Mouse (Mus musculus): ENCODE measurements around the gene Plpp3. TPM values are rescaled to one million over a fixed set of nuclear protein-coding genes. Genes with fewer than 3 reads are reported as not detected.

Gene Plpp3
- polyA plus RNA-seq (2012; fragmentation: generic; extraction: Trizol) = 7.0 TPM
- long read RNA-seq, experiment 1, transcript Plpp3-201 (6 exons, 3,159 nt) = major isoform, 13 of 20 reads
- long read RNA-seq, experiment 1, partial matches to known transcripts = 2 of 20 reads
- long read RNA-seq, experiment 1, other reads (novel, unspliced or antisense) = 5 of 20 reads
- long read RNA-seq, experiment 2, transcript Plpp3-201 (6 exons, 3,159 nt) = major isoform, 31 of 33 reads
- long read RNA-seq, experiment 2, partial matches to known transcripts = 0 of 33 reads
- long read RNA-seq, experiment 2, other reads (novel, unspliced or antisense) = 2 of 33 reads

DNA sequence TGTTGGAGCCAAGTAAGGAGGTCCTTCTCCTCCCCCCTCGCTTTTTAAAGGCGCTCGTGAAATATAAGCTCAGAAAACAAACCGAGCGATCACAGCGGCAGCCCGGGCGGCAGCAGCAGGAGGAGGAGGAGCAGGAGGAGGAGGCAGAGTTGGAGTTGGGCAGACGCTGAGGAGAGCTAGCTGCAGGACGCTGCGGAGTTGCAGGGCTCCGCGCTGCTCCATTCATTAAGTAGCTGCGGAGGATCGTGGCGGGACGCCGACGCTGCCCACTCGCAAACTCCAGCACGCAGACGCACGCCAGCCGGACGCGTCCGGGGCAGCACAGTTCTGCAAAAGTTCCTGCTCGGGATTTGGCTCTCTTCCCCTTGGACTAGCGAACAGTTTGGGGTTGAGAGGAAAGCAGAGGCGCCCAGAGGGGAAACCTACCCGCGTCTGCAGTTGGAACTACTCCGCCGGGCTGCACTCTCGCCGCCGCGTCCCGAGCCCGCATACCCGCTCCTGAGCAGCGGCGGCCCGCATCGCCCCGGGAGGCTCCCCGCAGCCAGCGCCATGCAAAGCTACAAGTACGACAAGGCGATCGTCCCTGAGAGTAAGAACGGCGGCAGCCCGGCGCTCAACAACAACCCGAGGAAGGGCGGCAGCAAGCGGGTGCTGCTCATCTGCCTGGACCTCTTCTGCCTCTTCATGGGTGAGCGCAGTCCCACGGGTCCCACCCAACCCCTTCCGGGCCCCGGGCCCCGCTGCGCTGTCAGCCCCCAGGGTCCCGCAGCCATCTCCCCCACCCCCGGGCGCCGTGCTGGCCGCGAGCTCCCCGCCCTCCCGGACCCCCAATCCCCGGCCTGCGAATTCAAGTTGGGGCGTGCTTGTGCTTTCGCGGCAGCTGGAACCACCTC, at the start of gene Plpp3:
Gene Plpp3, plus strand, starts transcription at position 72 of the 893 bp plus-strand sequence.
- TF ChIP-seq CEBPB (IDR thresholded peaks at IDR 0.05; ENCODE audit: low read depth) = no peak
- TF ChIP-seq MYOD1 (IDR thresholded peaks at IDR 0.05; ENCODE audit: control insufficient read depth, insufficient read length, low read depth) = no peak
- TF ChIP-seq CTCF (IDR thresholded peaks at IDR 0.05; ENCODE audit: control insufficient read depth, insufficient read depth, insufficient read length) = no peak
- no peak for TF ChIP-seq MAX (IDR thresholded peaks at IDR 0.05)
- no peak for TF ChIP-seq FOSL1 (IDR thresholded peaks at IDR 0.05; ENCODE audit: insufficient read depth, low read length, poor library complexity, severe bottlenecking)
- TF ChIP-seq USF1 (IDR thresholded peaks at IDR 0.05; ENCODE audit: low read depth) = no peak
- TF ChIP-seq MYOG (IDR thresholded peaks at IDR 0.05; ENCODE audit: control insufficient read depth, extremely low read depth, insufficient read length) = no peak

DNA sequence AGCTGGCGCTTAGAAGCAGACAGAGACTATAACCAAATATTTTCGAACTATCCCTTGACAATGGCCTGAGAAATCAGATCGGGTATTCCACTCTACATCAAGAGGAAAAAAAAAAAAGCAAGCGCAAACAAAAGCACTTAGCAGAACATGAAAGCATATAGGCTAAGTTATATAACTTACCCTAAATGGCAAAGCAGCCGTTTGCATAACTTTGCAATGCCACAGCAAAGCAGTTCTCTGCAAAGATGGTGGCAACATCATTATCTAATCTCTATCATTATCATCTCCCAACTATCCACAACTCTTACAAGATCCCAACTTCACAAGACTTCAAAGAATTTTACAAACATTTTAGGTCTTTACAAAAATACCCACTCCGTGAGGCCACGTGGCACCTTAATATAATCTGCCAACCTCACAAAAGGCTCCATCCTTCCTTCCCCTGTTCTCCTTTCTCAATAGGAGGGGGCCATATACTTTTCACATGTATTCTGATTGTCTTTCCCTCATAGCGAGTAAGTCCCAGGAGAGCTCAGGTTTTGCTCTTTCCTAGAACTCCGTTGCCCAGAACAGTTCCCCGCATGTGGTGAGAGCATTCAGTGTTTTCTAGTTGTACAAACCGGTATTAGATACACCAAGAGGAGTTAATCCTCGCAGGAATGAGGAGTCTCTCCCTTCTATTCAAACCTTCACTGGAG, 49.1 kb upstream of the Plpp3 start:
- H3K79me3 ChIP-seq (ENCODE audit: low read depth) = no peaks in the 10 kb centered on the region
- no peak for TF ChIP-seq MYOD1 (IDR thresholded peaks at IDR 0.05; ENCODE audit: control insufficient read depth, insufficient read length, low read depth)
- TF ChIP-seq CTCF (IDR thresholded peaks at IDR 0.05; ENCODE audit: control insufficient read depth, insufficient read depth, insufficient read length) = no peak
- no peak for TF ChIP-seq FOSL1 (IDR thresholded peaks at IDR 0.05; ENCODE audit: insufficient read depth, low read length, poor library complexity, severe bottlenecking)
- no peaks in the 10 kb centered on the region for H3K79me2 ChIP-seq (ENCODE audit: control insufficient read depth, insufficient read depth)
- H3K4me3 ChIP-seq (ENCODE audit: insufficient read depth, poor library complexity, severe bottlenecking) = no peak overlapping the region
- H3K36me3 ChIP-seq (ENCODE audit: control insufficient read depth, insufficient read depth) = no peaks in the 10 kb centered on the region
- no peaks in the 10 kb centered on the region for H3K27me3 ChIP-seq (ENCODE audit: control insufficient read depth, insufficient read depth, insufficient read length)
- no peak overlapping the region for H3ac ChIP-seq (ENCODE audit: control insufficient read depth, insufficient read length, low read depth)

More for the DNA sequence above, at the start of gene Plpp3:
- no peaks in the 10 kb centered on the region for H3K27me3 ChIP-seq (ENCODE audit: control insufficient read depth, insufficient read depth, insufficient read length)
- peaks cover 3% of the 10 kb centered on the region for H3K36me3 ChIP-seq (ENCODE audit: control insufficient read depth, insufficient read depth)
- peaks cover 30% of the 10 kb centered on the region for H3K79me2 ChIP-seq (ENCODE audit: control insufficient read depth, insufficient read depth)
- no peaks in the 10 kb centered on the region for H3K79me3 ChIP-seq (ENCODE audit: low read depth)
- H3K4me3 ChIP-seq (ENCODE audit: insufficient read depth, poor library complexity, severe bottlenecking) = peak within 1 kb of the TSS; percentile 69
- H3ac ChIP-seq (ENCODE audit: control insufficient read depth, insufficient read length, low read depth) = peak within 1 kb of the TSS; percentile 83

DNA sequence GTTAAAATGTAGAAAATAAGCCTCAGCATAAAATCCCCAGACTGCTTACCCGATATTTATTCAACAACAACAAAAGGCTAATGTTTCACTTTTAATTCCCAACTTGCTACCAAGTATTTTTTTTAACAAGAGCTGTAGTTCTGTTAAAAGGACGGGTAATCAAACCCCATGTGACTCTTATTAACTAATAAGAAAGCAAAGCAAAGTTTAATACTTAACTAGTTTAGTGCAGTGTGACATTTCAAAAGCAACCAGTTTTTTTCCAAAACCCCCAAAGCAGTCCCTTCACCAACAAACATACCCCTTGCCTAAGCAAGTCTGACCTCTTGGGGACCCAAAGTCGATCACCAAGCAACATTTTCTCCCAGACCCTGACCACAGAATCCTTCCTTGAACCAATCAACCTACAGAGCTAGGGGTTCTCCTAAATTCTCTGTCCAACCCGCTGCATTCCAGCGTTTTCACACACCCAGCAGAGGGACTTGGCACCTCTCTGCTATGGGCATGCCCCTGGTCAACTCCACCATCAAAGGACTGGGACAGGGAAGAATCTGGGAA, 48.4 kb upstream of the Plpp3 start:
- H3ac ChIP-seq (ENCODE audit: control insufficient read depth, insufficient read length, low read depth) = no peak overlapping the region
- no peaks in the 10 kb centered on the region for H3K79me3 ChIP-seq (ENCODE audit: low read depth)
- TF ChIP-seq CEBPB (IDR thresholded peaks at IDR 0.05; ENCODE audit: low read depth) = no peak
- TF ChIP-seq USF1 (IDR thresholded peaks at IDR 0.05; ENCODE audit: low read depth) = no peak
- no peak for TF ChIP-seq MAX (IDR thresholded peaks at IDR 0.05)
- TF ChIP-seq MYOG (IDR thresholded peaks at IDR 0.05; ENCODE audit: control insufficient read depth, extremely low read depth, insufficient read length) = no peak
- TF ChIP-seq CTCF (IDR thresholded peaks at IDR 0.05; ENCODE audit: control insufficient read depth, insufficient read depth, insufficient read length) = no peak
- no peak for TF ChIP-seq FOSL1 (IDR thresholded peaks at IDR 0.05; ENCODE audit: insufficient read depth, low read length, poor library complexity, severe bottlenecking)
- no peak for TF ChIP-seq MYOD1 (IDR thresholded peaks at IDR 0.05; ENCODE audit: control insufficient read depth, insufficient read length, low read depth)
- H3K36me3 ChIP-seq (ENCODE audit: control insufficient read depth, insufficient read depth) = no peaks in the 10 kb centered on the region
- H3K27me3 ChIP-seq (ENCODE audit: control insufficient read depth, insufficient read depth, insufficient read length) = no peaks in the 10 kb centered on the region
- H3K79me2 ChIP-seq (ENCODE audit: control insufficient read depth, insufficient read depth) = no peaks in the 10 kb centered on the region
- H3K4me3 ChIP-seq (ENCODE audit: insufficient read depth, poor library complexity, severe bottlenecking) = no peak overlapping the region

DNA sequence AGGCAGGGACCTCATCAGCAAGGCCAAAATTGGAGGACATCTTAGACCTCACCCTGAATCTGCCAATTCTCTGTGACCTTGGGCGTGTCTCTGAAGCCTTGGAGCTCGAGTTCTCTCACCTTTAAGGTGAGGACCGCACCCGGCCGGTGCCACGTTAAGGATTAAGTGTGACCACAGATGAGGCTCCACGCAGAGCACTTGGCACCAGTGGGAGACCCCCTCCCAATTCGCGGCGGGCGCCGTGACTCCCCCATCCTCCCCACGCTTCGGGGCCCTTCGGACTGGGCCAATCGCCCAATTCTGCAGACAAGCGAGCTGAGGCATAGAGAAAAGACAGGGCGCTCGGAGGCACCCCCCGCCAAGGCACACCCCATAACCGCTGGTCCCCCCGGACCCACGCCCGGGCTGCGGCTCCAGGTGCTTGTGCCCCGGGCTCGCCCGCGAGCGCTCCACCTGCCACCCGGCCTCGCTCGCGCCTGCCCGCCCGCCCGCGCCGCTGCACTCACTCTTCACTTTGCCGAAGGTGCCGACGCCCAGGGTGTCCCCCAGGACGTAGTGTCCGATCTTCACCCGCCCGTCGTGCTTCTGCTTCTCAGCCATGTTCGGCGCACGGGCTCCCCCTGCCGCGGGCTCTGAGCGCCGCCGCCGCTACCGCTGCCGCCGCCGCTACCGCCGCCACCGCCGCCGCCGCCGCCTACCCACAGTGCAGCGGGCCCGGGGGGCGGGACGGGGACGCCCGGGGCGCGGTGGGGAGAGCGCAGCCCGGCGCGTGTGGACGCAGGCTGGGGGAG, 47.8 kb upstream of the Plpp3 start, which contains the start of gene Prkaa2:
Gene Prkaa2, minus strand, starts transcription at position 692 of the 791 bp plus-strand sequence.
- no peaks in the 10 kb centered on the region for H3K79me2 ChIP-seq (ENCODE audit: control insufficient read depth, insufficient read depth)
- TF ChIP-seq MYOG (IDR thresholded peaks at IDR 0.05; ENCODE audit: control insufficient read depth, extremely low read depth, insufficient read length) (no peak), MAX (IDR thresholded peaks at IDR 0.05) (no peak), CEBPB (IDR thresholded peaks at IDR 0.05; ENCODE audit: low read depth) (no peak), CTCF (IDR thresholded peaks at IDR 0.05; ENCODE audit: control insufficient read depth, insufficient read depth, insufficient read length) (no peak), USF1 (IDR thresholded peaks at IDR 0.05; ENCODE audit: low read depth) (no peak), FOSL1 (IDR thresholded peaks at IDR 0.05; ENCODE audit: insufficient read depth, low read length, poor library complexity, severe bottlenecking) (no peak), MYOD1 (IDR thresholded peaks at IDR 0.05; ENCODE audit: control insufficient read depth, insufficient read length, low read depth) (no peak)

More for the DNA sequence above, 47.8 kb upstream of the Plpp3 start, which contains the start of gene Prkaa2:
- Histone ChIP-seq H3ac (ENCODE audit: control insufficient read depth, insufficient read length, low read depth) (peak within 1 kb of the TSS; percentile 79), H3K27me3 (ENCODE audit: control insufficient read depth, insufficient read depth, insufficient read length) (no peaks in the 10 kb centered on the region), H3K79me3 (ENCODE audit: low read depth) (no peaks in the 10 kb centered on the region), H3K4me3 (ENCODE audit: insufficient read depth, poor library complexity, severe bottlenecking) (peak within 1 kb of the TSS; percentile 34), H3K36me3 (ENCODE audit: control insufficient read depth, insufficient read depth) (no peaks in the 10 kb centered on the region)

All from C2C12 (cell line).